Mouse (Mus musculus): ENCODE measurements around the gene Defb25. TPM values are rescaled to one million over a fixed set of nuclear protein-coding genes. Genes with fewer than 3 reads are reported as not detected.
"Not testable (repeated sequence)": the region's sequence is repeated elsewhere in the genome, so short reads cannot be mapped to it uniquely, and the experiment has no call there.

The Defb25 gene
- not detected for total RNA-seq (2021)

DNA sequence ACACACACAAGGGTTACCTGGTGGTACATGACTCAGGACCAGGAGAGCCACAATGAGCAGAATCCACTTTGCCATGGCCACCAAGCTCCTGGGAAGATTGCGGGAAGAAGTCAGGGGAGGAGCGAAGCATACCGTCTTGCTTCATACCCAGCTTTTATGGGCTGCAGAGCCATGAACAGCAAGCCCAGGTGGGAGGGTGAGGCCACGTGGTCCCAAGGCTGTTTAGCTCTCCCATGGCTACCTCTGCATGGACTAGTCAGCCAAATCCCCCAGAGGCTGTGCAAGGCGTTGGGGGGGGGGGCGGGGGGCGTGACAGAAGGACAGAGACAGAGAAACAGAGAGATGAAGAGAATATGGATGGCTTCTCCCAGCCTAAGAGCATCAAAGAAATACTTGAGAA lies at the start of gene Defb25:
Defb25 (minus strand) TSS at position 101 of the 400 bp plus-strand sequence.
- intact Hi-C loops (cut with DNase I): no loop called here
- DNase-seq: no peak

DNA sequence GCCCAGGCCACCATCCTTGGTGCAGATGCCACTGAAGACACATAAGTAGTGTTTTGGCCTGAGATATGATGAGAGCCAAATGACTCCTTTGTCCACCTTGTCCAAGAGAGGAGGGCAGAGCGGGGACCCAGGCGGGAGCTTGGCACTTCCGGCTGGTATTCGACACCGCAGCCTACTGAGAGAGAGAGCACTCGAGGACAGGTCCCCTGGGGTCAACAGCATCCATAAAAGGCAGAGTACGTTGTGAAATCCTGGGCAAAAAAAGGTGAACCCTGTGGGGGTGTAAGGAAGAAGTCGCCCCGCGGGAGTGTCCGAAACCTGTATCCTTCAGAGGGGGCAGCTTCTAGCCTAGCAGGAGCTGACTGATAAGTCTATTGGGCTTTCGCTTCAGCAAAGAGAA lies 49.3 kb upstream of the Defb25 start:
- DNase-seq: no peak
- intact Hi-C loops (cut with DNase I): no loop called here

DNA sequence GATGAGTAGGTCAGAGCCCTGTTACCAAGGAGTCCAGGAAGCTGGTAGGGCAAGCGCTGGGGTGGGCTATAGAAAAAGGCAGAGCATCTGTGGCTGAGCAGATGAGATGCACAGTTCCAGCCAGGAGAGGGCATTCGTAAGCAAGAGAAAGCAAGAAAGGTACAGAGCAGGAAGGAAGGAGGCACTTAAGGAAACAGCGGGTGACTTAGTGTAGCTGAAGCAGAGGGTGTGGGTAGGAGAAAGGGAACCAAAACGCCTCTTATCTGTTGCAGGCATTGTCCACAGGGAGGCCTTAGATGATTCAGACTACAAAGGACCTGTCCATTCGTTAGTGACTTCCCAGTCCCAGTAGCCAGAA lies 48.8 kb upstream of the Defb25 start:
- DNase-seq: peak; percentile 48
- intact Hi-C loops (cut with DNase I): no loop called here

DNA sequence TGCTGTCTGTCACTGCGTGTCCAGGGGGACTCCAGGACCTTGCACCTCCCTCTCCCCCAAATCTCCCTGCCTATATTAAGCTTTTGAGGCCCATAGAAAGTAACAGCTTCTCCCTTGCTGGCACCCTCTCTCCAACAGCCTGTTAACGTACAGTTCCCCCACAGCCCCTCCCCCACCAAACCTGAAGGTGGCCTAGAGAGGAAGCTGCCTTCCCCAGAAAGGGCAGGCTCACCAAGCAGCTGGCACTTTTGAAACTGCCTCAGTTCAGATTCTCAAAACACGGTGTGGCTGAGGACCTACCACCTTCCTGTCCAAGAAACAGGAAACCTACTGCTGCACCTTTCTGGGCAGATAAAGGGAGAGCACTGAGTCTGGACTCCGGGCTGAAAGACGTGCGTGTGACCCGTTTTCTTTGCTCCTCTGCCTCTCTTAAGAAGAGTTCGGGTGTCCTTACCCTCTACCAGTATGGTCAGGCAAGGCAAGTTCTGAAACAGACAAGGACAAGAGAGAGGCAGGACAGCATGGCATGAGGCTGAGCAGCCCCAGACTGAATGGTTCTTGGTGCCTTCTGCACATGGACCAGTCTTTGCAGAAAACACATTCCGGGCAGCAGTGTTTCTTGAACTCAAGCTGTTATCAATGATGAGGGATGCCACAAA lies 48.3 kb upstream of the Defb25 start:
- intact Hi-C loops (cut with DNase I): no loop called here
- DNase-seq: no peak

DNA sequence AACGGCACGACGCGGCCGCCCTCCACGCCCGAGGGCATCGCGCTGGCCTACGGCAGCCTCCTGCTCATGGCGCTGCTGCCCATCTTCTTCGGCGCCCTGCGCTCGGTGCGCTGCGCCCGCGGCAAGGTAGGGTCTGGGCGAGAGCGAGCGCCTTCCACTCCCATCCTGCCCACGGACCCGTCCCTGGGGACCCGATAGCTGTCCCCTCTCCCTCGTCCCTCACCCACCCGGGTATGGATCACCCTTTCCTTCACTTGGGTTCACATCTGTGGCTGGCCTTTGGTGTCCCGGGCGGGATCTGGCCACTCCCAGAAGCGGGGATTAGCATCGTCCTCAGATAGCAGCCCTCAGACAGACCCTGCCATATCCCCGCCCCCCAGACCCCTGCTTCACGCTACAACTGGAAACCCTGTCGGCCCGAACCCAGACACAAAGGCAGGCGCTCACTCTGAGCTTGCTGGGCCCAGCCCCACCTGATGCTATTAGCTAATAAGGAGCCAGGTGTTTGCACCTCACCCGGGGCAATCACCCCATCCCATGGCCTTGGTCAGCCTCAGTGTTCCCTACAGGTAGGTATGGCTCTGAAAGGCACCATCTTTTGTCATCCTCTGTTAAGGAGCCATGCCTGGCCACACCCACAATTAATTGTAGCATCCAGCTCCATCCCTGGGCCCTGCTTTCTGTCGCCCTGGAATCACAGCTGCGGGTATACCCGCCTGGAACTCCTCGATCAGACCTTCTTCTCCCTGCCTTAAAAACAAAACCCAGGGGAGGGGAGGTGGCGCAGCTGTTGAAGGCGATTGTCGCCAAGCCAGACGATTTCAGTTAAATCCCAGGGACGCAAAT lies 47.0 kb upstream of the Defb25 start:
- intact Hi-C loops (cut with DNase I): no loop called here
- peak; percentile 61 for DNase-seq

DNA sequence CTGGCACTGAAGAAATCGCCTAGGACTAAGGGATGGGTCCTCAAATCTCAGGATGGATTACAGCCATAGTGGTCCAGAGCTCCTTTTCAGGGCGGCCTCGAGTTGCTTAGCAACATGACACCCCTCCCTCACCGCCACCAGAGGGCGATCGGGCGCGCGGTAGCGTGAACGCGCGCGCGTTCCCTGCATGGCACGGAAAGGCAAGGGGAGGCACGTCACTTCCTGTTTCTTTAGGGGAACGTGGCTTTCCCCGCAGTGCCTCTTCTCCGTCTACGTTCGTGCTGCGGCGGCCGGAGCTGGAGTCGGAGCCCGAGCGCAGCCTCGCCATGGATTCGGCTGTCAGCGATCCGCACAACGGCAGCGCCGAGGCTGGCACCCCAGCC lies 46.4 kb upstream of the Defb25 start, which contains the start of gene H13:
H13 (plus strand) TSS at position 206 of the 383 bp plus-strand sequence.
- intact Hi-C loops (cut with DNase I): no loop called here
- peak; percentile 93 for DNase-seq

DNA sequence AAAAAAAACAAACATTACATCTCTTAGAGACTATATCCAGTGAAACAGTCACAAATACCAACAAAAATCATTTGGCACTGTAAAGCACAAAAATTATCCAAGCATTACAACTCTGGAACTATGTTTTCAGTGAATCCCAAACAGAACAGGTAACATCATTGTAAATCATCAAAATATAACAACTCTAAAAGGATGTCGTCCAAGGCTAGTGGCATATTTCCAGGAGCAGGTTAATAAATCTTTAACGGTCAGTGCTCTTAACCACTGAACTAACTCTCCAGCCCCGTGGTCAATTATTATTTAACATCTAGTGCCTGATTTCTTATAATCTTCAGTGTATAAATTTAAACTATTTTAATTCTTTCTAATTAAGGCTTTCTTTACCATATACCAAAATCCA lies 43.3 kb upstream of the Defb25 start:
- DNase-seq; intact Hi-C loops (cut with DNase I): not testable (repeated sequence)

DNA sequence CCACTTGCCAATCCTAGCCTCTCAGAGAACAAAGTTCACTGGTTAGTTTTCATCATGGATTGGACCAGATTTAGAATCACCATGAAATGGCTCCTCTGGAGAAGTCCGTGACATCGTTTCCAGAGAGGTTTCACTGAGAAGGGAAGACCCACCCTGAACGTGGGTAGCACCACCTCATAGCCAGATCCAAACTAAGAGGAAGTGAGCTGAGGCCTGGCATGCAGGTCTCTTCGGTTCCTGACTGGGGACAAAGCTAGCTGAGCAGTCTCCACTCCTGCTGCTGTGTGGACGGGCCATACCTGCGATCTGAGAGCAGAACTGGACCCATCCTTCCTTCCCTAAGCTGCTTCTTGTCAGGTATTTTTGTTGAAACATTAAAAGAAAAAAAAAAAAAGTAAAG lies 38.3 kb upstream of the Defb25 start:
- intact Hi-C loops (cut with DNase I): no loop called here
- DNase-seq: no peak

DNA sequence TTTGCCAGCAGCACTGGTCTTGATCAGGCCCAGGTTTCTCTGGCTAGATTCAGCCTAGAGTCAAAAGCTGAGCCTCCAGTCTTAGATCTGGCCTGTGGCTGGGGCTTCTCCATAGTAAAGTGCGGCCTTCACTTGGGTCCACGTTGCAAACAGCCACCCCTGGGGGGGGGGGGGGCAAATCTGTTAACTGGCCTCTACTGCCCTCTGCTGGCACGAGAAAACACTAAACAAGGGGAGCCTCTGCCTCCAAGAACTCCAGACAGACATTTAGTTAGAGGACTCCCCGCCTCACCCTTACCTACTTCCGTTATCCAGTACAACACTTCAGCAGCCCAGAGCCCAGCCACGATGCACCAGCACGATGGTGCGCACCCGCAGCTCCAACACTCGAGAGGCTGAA lies 34.5 kb upstream of the Defb25 start:
- intact Hi-C loops (cut with DNase I): loop anchor here (5.0 kb wide), 1 partner anchor 40 kb away; no protein-coding TSS in a partner anchor
- DNase-seq: no peak

DNA sequence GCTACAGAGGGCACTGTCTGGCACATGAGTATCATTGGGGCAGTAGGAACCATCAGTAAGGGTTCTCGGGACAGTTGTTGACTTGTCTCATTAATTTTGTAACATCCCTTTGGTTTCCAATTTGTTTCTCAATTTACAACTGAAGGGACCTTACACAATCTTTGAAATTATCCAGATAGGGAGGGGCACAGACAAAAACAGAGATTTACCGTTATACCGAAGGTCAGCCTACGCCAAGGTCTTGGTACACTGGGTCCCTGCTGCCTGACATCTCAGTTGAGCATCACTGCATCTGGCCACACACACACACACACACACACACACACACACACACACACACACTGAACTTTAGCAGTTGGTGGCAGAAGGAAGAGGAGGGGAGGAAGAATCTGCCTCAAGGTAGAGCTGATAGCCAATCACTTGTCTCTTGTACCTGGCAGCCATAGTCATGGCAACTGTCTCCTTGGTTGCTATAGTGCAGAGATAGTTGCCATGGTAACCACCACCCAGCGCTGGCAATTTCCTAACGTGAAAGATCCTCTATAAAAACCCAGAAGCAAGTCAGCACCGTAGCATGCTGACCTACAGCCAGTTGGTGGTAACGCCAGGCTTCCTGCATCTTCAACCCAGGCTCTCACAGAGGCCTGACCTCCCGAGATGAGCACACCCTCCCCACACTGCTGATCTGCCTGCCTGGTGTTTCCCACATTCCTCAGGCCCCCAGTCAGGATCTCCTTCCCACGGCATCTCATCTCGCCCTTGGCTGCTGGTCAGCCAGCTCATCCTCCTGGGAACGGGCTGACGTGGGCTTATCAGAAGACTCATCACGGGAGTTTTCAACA lies 31.2 kb upstream of the Defb25 start:
- intact Hi-C loops (cut with DNase I): no loop called here

DNA sequence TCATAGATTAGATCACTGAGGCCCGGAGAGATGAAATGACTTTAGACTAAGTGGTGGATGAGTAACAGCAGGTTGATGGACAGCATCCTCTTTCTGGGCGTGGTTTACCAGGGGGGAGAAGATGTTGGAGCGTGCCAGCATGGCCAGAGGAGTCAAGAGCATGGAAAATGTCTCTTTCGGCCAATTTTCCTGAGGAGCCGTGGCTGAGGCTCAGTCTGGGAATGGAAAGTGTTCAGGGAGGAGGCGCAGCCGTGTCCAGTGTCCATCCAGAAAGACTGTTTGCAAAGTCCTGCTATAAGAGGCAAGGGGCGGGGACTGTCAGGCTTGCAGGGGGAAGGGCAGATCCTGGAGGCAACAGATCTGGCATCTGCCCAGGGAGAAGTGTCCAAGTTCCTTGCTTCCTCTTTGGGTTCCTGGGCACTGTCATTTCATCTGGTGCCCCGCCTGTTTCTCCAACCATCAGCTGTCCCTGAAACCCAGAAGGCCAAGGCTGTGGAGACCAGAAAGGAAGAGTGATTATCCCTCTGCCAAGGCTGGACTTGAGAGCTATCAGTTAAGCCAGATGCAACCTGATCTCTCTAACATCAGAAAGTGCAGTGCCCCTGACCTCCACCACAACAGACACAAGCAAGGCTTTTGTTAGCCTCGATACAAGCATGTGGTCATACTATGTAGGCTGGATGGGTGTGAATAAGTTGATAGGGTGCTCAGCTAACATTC lies 30.2 kb upstream of the Defb25 start:
- intact Hi-C loops (cut with DNase I): no loop called here
- DNase-seq: no peak

More for the DNA sequence above, 31.2 kb upstream of the Defb25 start:
- DNase-seq: no peak

DNA sequence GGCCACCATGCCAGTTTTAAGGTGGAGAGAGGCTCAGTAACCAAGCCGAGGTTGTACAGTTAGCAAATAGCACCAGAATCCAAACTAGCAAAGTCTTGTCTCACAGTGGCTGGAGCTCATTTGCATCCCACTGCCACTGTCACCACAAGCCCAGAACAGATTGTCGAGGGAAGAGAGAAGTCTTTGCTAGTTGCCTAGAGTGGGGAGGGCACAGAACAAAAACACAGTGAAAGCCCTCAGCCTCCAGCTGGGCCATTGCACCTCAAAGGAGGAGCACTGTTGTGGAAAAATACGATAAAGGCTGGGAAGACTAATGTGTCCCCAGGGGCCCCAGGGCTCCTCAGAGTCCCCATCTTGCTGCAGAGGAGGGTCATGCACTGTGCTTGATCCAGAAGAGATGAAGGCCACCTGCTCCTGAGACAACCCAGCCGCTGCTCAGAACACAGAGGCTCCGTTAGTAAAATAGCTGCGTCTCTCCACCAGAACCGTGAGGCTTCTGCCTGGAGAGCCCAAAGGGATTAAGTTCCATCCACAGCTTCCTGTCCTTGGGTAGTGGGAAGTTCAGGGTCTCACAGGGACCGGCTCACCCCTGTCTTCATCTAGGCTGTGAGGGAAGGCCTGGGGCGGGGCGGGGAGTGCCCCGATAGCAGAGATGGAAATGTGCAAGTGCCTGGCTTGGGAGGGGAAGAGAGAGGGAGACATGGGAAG lies 16.7 kb upstream of the Defb25 start:
- intact Hi-C loops (cut with DNase I): no loop called here
- DNase-seq: no peak

DNA sequence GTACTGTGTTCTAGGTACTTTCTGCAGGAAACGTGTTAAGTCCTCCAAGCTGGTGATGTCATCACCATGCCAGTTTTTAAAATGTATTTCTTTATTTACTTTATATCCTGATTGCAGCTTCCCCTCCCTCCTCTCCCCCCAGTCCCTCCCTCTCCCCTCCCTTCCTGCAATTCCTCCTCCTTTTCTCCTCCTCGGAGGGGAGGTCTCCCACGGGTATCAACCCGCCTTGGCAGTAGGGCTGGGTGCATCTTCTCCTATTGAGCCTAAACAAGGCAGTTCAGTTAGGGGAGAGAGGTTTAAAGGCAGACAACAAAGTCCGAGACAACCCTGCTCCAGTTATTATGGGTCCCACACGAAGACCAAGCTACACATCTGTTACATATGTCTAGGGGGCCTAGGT lies 16.0 kb upstream of the Defb25 start:
- intact Hi-C loops (cut with DNase I): no loop called here
- DNase-seq: no peak

DNA sequence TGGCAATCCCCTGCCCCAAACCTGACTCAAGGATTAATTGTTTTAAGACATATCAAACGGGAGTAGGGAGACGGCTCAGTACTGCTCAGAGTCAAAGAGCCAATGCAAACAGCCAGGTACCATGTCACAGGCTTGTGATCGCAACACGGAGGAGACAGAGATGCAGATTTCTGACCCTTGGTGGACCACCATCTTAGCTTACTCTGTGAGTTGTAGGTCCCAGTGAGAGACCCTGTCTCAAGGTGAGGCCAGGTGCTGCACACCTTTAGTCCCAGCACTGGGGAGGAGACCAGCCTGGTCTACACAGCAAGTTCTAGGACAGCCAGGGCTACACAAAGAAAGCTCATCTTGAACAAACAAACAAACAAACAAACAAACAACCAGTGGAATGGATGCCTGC lies 14.5 kb upstream of the Defb25 start:
- no peak for DNase-seq

DNA sequence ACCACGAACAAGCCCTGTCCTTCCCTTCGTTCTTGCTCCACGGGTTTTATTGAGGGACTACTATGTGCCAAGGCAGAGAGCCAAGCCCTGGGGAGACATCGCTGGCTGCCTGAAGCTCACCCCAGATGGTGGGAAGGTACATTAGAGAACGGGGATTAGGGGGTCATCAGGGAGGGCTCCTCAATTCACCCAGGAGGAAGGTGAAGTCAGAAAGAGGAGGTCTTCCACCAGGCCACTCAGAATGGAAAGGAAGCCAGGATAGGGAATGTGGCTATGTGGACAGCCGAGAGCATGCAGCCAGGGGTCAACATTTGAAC lies 14.1 kb upstream of the Defb25 start:
- intact Hi-C loops (cut with DNase I): no loop called here
- no peak for DNase-seq

More for the DNA sequence above, 14.5 kb upstream of the Defb25 start:
- intact Hi-C loops (cut with DNase I): no loop called here

DNA sequence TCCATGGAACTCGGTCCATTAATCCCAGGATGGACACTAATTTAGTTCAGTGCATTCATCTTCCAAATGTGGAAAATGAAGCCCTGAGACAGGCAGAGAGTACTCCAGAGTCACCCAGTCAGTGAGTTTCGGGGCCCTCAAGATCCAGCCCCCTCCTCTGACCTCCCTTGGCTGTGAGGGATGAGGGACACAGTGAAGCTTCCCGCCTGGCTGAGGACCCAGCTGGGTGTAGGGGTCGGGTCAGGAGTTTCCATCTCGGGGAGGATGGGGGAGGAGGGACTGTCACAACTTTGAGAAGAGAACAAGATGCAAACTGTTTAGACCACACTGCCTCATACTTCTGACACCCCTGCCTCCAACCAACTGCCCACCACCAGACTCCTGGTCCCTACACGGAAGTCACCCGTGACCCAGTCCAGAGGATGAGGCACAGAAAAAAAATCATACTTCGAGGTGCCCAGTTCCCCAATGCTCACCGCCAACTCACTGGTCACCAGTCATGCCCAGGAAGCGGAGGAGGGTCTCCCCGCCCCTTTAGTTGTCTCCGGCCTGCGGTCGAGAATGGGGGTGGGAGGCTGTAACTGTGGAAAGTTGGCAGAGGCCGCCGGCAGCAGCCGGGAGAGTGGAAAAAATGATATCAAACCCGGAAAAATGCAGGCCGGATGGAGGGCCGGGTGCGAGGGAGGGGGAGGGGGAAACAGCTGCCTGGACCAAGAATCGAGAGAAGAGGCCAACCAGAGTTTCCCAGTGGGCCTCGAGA lies 13.6 kb upstream of the Defb25 start:
- peak; percentile 21 for DNase-seq
- intact Hi-C loops (cut with DNase I): no loop called here

DNA sequence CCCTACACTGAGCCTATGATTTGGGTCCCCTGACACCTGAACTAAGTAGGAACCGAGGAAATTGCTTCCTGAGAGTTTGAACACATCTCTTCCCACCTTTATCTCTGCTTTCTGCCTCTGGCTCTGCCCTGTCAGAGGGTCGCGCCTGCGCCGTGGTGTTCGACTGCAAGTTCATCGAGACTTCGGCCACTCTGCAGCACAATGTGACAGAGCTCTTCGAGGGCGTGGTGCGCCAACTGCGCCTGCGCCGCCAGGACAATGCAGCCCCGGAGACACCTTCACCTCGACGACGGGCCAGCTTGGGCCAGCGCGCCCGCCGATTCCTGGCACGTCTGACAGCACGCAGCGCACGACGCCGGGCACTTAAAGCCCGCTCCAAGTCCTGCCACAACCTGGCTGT lies 11.5 kb upstream of the Defb25 start:
- intact Hi-C loops (cut with DNase I): no loop called here
- DNase-seq: no peak

DNA sequence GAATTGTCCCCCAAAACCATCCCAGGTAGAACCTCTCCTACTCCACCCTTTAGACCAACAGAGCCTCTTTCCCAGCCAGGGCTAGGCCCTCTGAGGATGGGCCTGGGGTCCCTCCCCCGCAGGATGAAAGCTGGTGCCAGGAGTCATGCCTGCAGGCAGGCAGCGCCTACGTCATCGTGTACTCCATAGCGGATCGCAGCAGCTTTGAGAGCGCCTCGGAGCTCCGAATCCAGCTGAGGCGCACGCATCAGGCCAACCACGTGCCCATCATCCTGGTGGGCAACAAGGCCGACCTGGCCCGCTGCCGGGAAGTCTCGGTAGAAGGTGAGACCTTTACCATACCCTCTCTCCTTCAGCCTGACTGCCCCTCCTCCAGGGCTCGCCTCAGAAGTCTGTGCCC lies 10.5 kb upstream of the Defb25 start:
- intact Hi-C loops (cut with DNase I): no loop called here
- no peak for DNase-seq

DNA sequence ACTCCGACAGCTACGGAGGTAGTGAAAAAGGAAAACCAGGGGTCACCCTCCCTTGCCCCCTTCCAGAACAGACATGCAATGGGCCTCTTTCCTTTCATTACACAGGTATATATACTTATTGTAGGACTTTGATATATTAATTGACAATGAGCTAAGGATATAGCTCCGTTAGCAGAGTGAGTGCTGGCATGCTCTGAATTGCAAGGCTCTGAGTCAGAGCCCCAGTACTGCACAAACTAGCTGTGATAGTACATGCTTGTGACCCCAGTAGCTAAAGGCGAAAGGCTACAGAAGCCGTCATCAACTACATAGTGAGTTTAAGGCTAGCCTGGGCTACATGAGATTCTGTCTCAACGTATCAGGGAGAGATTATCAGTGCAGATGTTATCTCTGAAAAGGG lies 7.1 kb upstream of the Defb25 start:
- intact Hi-C loops (cut with DNase I): no loop called here
- DNase-seq: no peak

DNA sequence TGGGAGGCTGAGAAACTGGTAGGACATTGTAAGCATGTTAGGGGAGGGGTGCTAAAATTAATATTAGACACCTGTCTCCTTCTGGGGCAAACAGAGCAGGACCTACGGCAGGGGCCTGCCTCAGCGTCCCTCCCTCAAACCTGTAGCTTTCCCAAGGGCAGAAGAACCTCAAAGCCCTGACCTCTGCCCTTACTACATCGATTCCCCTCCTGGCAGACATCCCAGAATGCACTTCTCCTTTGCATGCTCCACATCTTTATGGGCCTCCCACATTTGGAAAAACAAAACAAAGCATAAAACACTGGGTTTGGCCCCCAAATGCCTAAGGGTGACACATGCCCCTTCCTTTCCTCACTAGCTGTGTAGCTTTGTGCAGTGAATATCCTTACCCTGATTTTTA lies 6.4 kb upstream of the Defb25 start:
- intact Hi-C loops (cut with DNase I): no loop called here
- DNase-seq: no peak
